Mouse (Mus musculus): ENCODE results near the gene Sppl3. TPM values are rescaled to one million over a fixed set of nuclear protein-coding genes. Genes with fewer than 3 reads are reported as not detected.

The Sppl3 gene
- polyA plus RNA-seq, 1 experiment from 2014 or later: 16.6 TPM

- peaks cover 19% of the 10 kb centered on the region for H3K36me3 ChIP-seq (ENCODE audit: insufficient read depth, low read length)
- no peak overlapping the region for H3K9ac ChIP-seq (replicated peaks; ENCODE audit: low read depth)
- no peak overlapping the region for H3K27ac ChIP-seq (ENCODE audit: low read length)
- H3K9me3 ChIP-seq (ENCODE audit: low read length): no peaks in the 10 kb centered on the region
- no peak for DNase-seq (ENCODE audit: low spot score)
- H3K4me3 ChIP-seq (ENCODE audit: low read depth, low read length): no peak overlapping the region
- 69% methylated on average over 10 of the region's 10 CpGs for WGBS
- no peaks in the 10 kb centered on the region for H3K27me3 ChIP-seq (replicated peaks; ENCODE audit: insufficient read depth, low read length)
- no peak for TF ChIP-seq CTCF (IDR thresholded peaks at IDR 0.05)
- TF ChIP-seq EP300 (IDR thresholded peaks at IDR 0.05): no peak
- H3K4me2 ChIP-seq (replicated peaks; ENCODE audit: low read depth, low read length): no peak overlapping the region
- no peak for ATAC-seq
- H3K4me1 ChIP-seq (ENCODE audit: insufficient read depth, low read depth, low read length): no peaks in the 10 kb centered on the region
These were observed 132.6 kb downstream of the Sppl3 start for GRCm38 (mm10) chr5:115143552-115143951.

GRCm38 (mm10) chr5:115144471-115144870 lies 133.5 kb downstream of the Sppl3 start:
- Histone ChIP-seq H3K36me3 (ENCODE audit: insufficient read depth, low read length) (peaks cover 23% of the 10 kb centered on the region), H3K4me1 (ENCODE audit: insufficient read depth, low read depth, low read length) (no peaks in the 10 kb centered on the region), H3K4me3 (ENCODE audit: low read depth, low read length) (no peak overlapping the region), H3K9ac (replicated peaks; ENCODE audit: low read depth) (no peak overlapping the region), H3K9me3 (ENCODE audit: low read length) (no peaks in the 10 kb centered on the region), H3K27ac (ENCODE audit: low read length) (peak overlapping the region; percentile 11; the same call in 1 of the 2 replicates), H3K4me2 (replicated peaks; ENCODE audit: low read depth, low read length) (no peak overlapping the region), H3K27me3 (replicated peaks; ENCODE audit: insufficient read depth, low read length) (no peaks in the 10 kb centered on the region)
- WGBS: 68% methylated on average over 6 of the region's 6 CpGs
- TF ChIP-seq CTCF (IDR thresholded peaks at IDR 0.05) (no peak), EP300 (IDR thresholded peaks at IDR 0.05) (no peak)
- no peak for ATAC-seq
- no peak for DNase-seq (ENCODE audit: low spot score)

DNA sequence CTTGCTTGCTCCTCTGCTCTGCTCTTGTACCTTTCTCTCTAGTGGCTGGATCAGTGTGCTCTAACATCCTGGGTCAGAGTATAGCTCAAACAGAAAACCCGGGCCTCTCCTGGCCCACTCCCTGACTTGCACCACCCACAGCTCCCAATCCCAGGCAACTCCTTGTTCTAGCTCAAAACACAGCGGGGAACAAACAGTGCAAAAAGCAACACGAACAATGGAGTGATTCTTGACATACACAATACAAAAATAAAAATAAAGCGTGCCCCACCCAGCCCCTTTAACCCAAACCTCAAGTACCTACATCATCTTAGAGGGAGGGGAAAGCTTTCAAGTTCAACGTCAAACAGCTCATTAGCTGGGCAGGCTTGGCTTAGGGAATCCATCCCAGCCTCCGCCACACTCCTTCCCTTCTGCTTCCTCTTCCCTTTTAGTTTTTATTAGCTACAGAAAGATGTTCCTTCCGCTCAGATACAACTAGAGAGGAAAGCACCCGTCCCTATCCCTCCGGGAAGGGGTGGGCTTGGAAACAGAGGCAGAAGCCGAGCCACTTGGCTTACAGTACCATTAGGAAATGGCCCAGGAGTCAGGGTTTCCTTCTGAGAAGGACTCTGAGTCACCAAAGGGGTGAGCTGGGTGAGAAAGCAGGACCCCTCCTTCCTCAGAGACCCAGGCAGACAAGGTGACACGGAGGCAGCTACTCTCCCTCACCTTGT lies 134.5 kb downstream of the Sppl3 start:
- Histone ChIP-seq H3K4me3 (ENCODE audit: low read depth, low read length) (no peak overlapping the region), H3K4me2 (replicated peaks; ENCODE audit: low read depth, low read length) (no peak overlapping the region), H3K27me3 (replicated peaks; ENCODE audit: insufficient read depth, low read length) (no peaks in the 10 kb centered on the region), H3K36me3 (ENCODE audit: insufficient read depth, low read length) (peaks cover 32% of the 10 kb centered on the region), H3K9me3 (ENCODE audit: low read length) (no peaks in the 10 kb centered on the region), H3K27ac (ENCODE audit: low read length) (0 out of 2 replicates have a peak overlapping the region, but pooled peaks have one; percentile 11), H3K9ac (replicated peaks; ENCODE audit: low read depth) (no peak overlapping the region), H3K4me1 (ENCODE audit: insufficient read depth, low read depth, low read length) (no peaks in the 10 kb centered on the region)
- no peak for TF ChIP-seq CTCF (IDR thresholded peaks at IDR 0.05)
- peak; percentile 47; the same call in 1 of the 2 replicates for TF ChIP-seq EP300 (IDR thresholded peaks at IDR 0.05)
- 60% methylated on average over 11 of the region's 11 CpGs for WGBS
- peak; percentile 66 for ATAC-seq
- DNase-seq (ENCODE audit: low spot score): no peak

DNA sequence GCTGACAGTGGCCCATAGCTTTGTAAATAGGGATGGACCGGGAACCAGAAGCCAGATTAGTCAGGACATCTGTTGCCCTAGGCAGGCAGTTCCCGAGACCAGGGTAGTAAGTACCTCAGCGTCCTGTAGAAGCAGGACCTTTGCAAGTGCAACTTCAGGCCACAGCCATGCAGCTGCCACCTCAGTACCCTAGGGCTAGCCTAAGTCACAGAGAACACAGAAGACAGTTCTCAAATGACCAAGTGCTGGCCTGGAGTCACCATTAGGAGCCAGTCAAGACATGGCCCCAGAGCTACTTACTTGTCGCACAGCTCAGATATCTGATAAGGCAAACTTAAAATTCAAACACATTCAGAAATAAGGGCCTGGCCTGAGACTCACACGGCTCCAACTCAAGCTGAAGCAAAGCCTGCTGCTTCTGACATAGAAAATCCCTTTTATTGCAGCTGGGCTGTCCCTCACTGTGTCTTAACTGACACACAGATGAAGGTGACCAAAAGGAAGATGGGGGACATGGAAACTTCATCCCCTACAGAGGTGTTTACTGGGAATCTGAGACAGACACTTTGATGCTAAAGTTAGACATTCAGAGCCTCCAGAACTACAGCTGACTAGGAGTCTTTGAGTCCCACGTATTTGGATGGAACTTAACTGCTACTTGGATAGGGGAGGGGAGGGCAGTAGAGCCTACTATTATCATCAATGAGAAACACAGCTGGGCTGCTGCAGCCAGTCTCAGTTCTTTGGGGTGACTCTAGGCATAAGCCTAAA lies 135.2 kb downstream of the Sppl3 start:
- ATAC-seq (no peak), DNase-seq (ENCODE audit: low spot score) (no peak)
- whole genome bisulfite sequencing: 77% methylated on average over 6 of the region's 6 CpGs
- no peak overlapping the region for H3K9ac ChIP-seq (replicated peaks; ENCODE audit: low read depth)
- peaks cover 34% of the 10 kb centered on the region for H3K36me3 ChIP-seq (ENCODE audit: insufficient read depth, low read length)
- no peak overlapping the region for H3K27ac ChIP-seq (ENCODE audit: low read length)
- TF ChIP-seq EP300 (IDR thresholded peaks at IDR 0.05) (no peak), CTCF (IDR thresholded peaks at IDR 0.05) (no peak)
- H3K9me3 ChIP-seq (ENCODE audit: low read length): no peaks in the 10 kb centered on the region
- H3K4me2 ChIP-seq (replicated peaks; ENCODE audit: low read depth, low read length): no peak overlapping the region
- H3K27me3 ChIP-seq (replicated peaks; ENCODE audit: insufficient read depth, low read length): no peaks in the 10 kb centered on the region
- H3K4me3 ChIP-seq (ENCODE audit: low read depth, low read length): no peak overlapping the region
- no peaks in the 10 kb centered on the region for H3K4me1 ChIP-seq (ENCODE audit: insufficient read depth, low read depth, low read length)

DNA sequence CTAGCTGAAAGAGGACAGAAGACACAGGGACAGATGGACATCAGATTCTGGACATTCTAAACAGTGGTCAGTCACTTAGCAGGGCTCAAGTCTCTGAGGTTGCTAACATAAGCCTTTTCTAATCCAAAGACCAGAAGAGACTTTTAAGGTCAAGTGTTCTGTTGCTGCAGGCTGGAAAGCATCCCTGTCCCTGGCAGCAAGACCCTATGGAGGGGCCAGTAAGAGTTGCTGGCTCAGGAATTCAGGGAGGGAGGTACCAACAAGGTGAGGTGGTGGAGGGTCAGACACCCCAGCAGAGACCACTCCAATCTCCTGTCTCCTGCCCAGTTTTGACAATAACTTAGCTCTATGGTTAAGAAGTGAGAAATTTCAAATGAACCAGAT lies 135.8 kb downstream of the Sppl3 start:
- DNase-seq (ENCODE audit: low spot score) (no peak), ATAC-seq (no peak)
- Histone ChIP-seq H3K4me1 (ENCODE audit: insufficient read depth, low read depth, low read length) (no peaks in the 10 kb centered on the region), H3K9me3 (ENCODE audit: low read length) (no peaks in the 10 kb centered on the region), H3K27me3 (replicated peaks; ENCODE audit: insufficient read depth, low read length) (no peaks in the 10 kb centered on the region), H3K4me3 (ENCODE audit: low read depth, low read length) (no peak overlapping the region), H3K36me3 (ENCODE audit: insufficient read depth, low read length) (peaks cover 34% of the 10 kb centered on the region), H3K4me2 (replicated peaks; ENCODE audit: low read depth, low read length) (no peak overlapping the region), H3K9ac (replicated peaks; ENCODE audit: low read depth) (no peak overlapping the region), H3K27ac (ENCODE audit: low read length) (no peak overlapping the region)
- TF ChIP-seq CTCF (IDR thresholded peaks at IDR 0.05): no peak
- TF ChIP-seq EP300 (IDR thresholded peaks at IDR 0.05): no peak

GRCm38 (mm10) chr5:115147388-115147787 lies 136.5 kb downstream of the Sppl3 start:
- Histone ChIP-seq H3K36me3 (ENCODE audit: insufficient read depth, low read length) (peaks cover 34% of the 10 kb centered on the region), H3K4me1 (ENCODE audit: insufficient read depth, low read depth, low read length) (no peaks in the 10 kb centered on the region), H3K4me2 (replicated peaks; ENCODE audit: low read depth, low read length) (no peak overlapping the region), H3K27me3 (replicated peaks; ENCODE audit: insufficient read depth, low read length) (no peaks in the 10 kb centered on the region), H3K27ac (ENCODE audit: low read length) (no peak overlapping the region), H3K9ac (replicated peaks; ENCODE audit: low read depth) (no peak overlapping the region), H3K4me3 (ENCODE audit: low read depth, low read length) (no peak overlapping the region), H3K9me3 (ENCODE audit: low read length) (no peaks in the 10 kb centered on the region)
- WGBS: 70% methylated on average over 3 of the region's 3 CpGs
- DNase-seq (ENCODE audit: low spot score) (no peak), ATAC-seq (no peak)
- TF ChIP-seq CTCF (IDR thresholded peaks at IDR 0.05) (no peak), EP300 (IDR thresholded peaks at IDR 0.05) (no peak)

Measured in lung, postnatal 0 days (tissue).